9 mouse cellular contexts compared by ENCODE assay signal in the genomic region with DNA sequence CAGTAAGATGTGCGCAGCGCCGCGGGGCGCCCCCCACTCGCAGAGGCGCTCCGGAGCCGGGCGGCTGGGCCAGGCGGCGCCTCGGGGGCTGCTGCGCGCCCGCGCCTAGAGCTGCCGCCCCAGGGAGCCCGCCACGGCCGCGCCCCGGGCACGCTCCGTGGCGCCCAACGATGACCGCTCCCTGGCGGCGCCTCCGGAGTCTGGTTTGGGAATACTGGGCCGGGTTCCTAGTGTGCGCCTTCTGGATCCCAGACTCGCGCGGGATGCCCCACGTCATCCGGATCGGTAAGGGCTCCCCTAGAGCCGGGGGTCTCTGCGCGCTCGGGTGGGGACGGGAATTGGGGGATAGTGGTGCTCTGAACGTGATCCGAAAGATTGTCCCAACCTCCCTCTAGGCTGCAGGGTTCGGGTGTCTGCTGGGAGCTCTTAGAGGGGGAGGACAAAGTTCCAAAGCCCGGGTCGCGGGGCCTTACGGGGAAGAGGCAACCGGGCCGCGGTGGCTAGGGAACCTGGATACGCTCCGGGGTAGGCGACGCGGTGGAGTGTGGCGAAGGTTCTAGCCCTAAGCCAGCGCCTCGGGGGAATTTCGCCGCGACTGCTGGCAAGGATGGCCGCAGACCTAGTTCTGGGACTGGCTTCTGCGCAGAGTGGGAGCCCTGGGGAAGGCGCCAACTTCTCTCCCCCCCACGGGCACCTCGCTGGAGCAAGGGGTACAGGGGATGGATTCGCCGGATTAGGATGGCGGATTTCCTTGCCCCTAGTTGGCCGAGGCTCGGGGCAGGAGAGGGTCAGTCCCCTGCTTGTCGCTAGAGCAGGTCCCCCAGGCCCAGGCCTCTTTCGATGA. TPM values are rescaled to one million over a fixed set of nuclear protein-coding genes. Genes with fewer than 3 reads are reported as not detected.
DNase-seq lines count a peak whose midpoint lies in the region; ATAC-seq and TF ChIP-seq lines count a peak whose summit lies in the region.
"Had no signal": no experiment of that assay in that cellular context is flagged by ENCODE, and none has a peak within 500 bp of the region (broad histone marks: within the 10 kb centered on the region; RNA-seq: fewer than 3 reads in every experiment).

A gene (plus strand): TSS at position 40 of the 844 bp plus-strand sequence.

- H3K4me2 ChIP-seq in heart, postnatal 0 days (ENCODE audit: low read depth, low read length): peak within 1 kb of the TSS; percentile 46
- H3K4me2 ChIP-seq in hindbrain, embryonic 15.5 days: peak within 1 kb of the TSS; percentile 78
- peak within 1 kb of the TSS; percentile 79 for H3K4me2 ChIP-seq in midbrain, embryonic 14.5 days (ENCODE audit: low read length)

- no peaks in the 10 kb centered on the region for H3K36me3 ChIP-seq in heart, postnatal 0 days (replicated peaks; ENCODE audit: control insufficient read depth, insufficient read depth, low read length)
- H3K36me3 ChIP-seq in hindbrain, embryonic 15.5 days: no peaks in the 10 kb centered on the region
- H3K36me3 ChIP-seq in midbrain, embryonic 14.5 days (ENCODE audit: control insufficient read depth, insufficient read depth, low read length): no peaks in the 10 kb centered on the region

- no peak within 1 kb of the TSS for H3K27ac ChIP-seq in heart, postnatal 0 days (ENCODE audit: low read depth)
- peak within 1 kb of the TSS; percentile 90 for H3K27ac ChIP-seq in hindbrain, embryonic 15.5 days (replicated peaks)
- H3K27ac ChIP-seq in midbrain, embryonic 14.5 days (replicated peaks; ENCODE audit: low read depth, low read length): peak within 1 kb of the TSS; percentile 86
- H3K27ac ChIP-seq: liver, embryonic 14.5 days had no signal

- WGBS in heart, postnatal 0 days: under 1% methylated on average over 69 of the region's 77 CpGs
- WGBS in hindbrain, embryonic 15.5 days: under 1% methylated on average over 68 of the region's 77 CpGs
- WGBS in midbrain, embryonic 14.5 days: under 1% methylated on average over 70 of the region's 77 CpGs

- no peak for ATAC-seq in heart, postnatal 0 days (ENCODE audit: insufficient read depth, low read depth)
- peak; percentile 17; the same call in 1 of the 2 replicates for ATAC-seq in hindbrain, embryonic 15.5 days (ENCODE audit: low FRiP score, low read depth)
- ATAC-seq in midbrain, embryonic 14.5 days (ENCODE audit: low FRiP score, low TSS enrichment): no peak

- peak within 1 kb of the TSS; percentile 28 for H3K4me3 ChIP-seq in heart, postnatal 0 days (ENCODE audit: low read depth, low read length)
- H3K4me3 ChIP-seq in hindbrain, embryonic 15.5 days: peak within 1 kb of the TSS; percentile 56
- peak within 1 kb of the TSS; percentile 50 for H3K4me3 ChIP-seq in midbrain, embryonic 14.5 days (replicated peaks; ENCODE audit: low read depth, low read length)

- no peak for TF ChIP-seq EP300 in heart, postnatal 0 days (IDR thresholded peaks at IDR 0.05; ENCODE audit: low read depth)

- H3K9ac ChIP-seq in heart, postnatal 0 days (replicated peaks; ENCODE audit: low read depth, low read length): no peak within 1 kb of the TSS
- peak within 1 kb of the TSS; percentile 71 for H3K9ac ChIP-seq in hindbrain, embryonic 15.5 days
- H3K9ac ChIP-seq in midbrain, embryonic 14.5 days (replicated peaks; ENCODE audit: low read length): peak within 1 kb of the TSS; percentile 73
- H3K9ac ChIP-seq: liver, embryonic 14.5 days had no signal

- H3K4me1 ChIP-seq in heart, postnatal 0 days (ENCODE audit: control insufficient read depth, insufficient read depth): 0 out of 2 replicates have a peak, but pooled peaks cover 5% of the 10 kb centered on the region
- H3K4me1 ChIP-seq in hindbrain, embryonic 15.5 days (replicated peaks): peaks cover 95% of the 10 kb centered on the region
- H3K4me1 ChIP-seq in midbrain, embryonic 14.5 days (ENCODE audit: control insufficient read depth, insufficient read depth, low read length): peaks cover 65% of the 10 kb centered on the region

- no peaks in the 10 kb centered on the region for H3K9me3 ChIP-seq in heart, postnatal 0 days (replicated peaks; ENCODE audit: control insufficient read depth, low read length)
- no peaks in the 10 kb centered on the region for H3K9me3 ChIP-seq in hindbrain, embryonic 15.5 days
- H3K9me3 ChIP-seq in midbrain, embryonic 14.5 days (ENCODE audit: control insufficient read depth, low read length): no peaks in the 10 kb centered on the region

- TF ChIP-seq CTCF in heart, postnatal 0 days (IDR thresholded peaks at IDR 0.05; ENCODE audit: low read depth): no peak

- intact Hi-C loops in gastrocnemius, postnatal 14 days (cut with DNase I; ENCODE audit: low total_unique reads): no loop called here

- H3K27me3 ChIP-seq in heart, postnatal 0 days (ENCODE audit: control insufficient read depth, insufficient read depth, low read length): peaks cover 99% of the 10 kb centered on the region
- H3K27me3 ChIP-seq in hindbrain, embryonic 15.5 days: peaks cover 36% of the 10 kb centered on the region; the same call in 1 of the 2 replicates
- peaks cover 71% of the 10 kb centered on the region for H3K27me3 ChIP-seq in midbrain, embryonic 14.5 days (ENCODE audit: control insufficient read depth, insufficient read depth, low read length)

- DNase-seq in heart, postnatal 0 days (ENCODE audit: low spot score): no peak
- no peak for DNase-seq in heart, adult 18-20 months
- DNase-seq in embryo, embryonic 9.5 days (ENCODE audit: extremely low spot score): peak; percentile 47
- DNase-seq in midbrain, embryonic 14.5 days: peak; percentile 68
- no peak for DNase-seq in gastrocnemius, postnatal 14 days
- DNase-seq in urinary bladder, postnatal 10 days (ENCODE audit: low spot score): no peak
- DNase-seq in thymus, postnatal 36 days: no peak

RNA-seq across cellular contexts. Expression of the gene that starts here (rescaled TPM):
- 0.11 and 0.46 TPM in 2 replicates for total RNA-seq in heart, postnatal 0 days (2014; rRNA removed; ENCODE audit: low replicate concordance)
- 0.05 and 0.07 TPM in 2 replicates for polyA plus RNA-seq in heart, postnatal 0 days (2015; fragmentation: Nextera tagmentation; extraction: Ambion mirVana)
- total RNA-seq in heart, adult 18-20 months (2021): under 1 TPM; 0.17 to 0.21 TPM
- 5.4 and 5.5 TPM in 2 replicates for polyA plus RNA-seq in hindbrain, embryonic 15.5 days (2015; fragmentation: Nextera tagmentation; extraction: Ambion mirVana)
- polyA plus RNA-seq in midbrain, embryonic 14.5 days (2014; fragmentation: Nextera tagmentation; extraction: Ambion mirVana): 4.5 and 4.9 TPM in 2 replicates
- total RNA-seq in gastrocnemius, postnatal 14 days (2021): under 1 TPM; 0.11 to 0.14 TPM

Comparison
In these comparisons a context has a peak if more than half of its experiments do, and no peak if none do; other contexts are left out.
1. DNase-seq: peak in embryo, embryonic 9.5 days (single experiment) and midbrain, embryonic 14.5 days (single experiment); none in heart, postnatal 0 days (single experiment), heart, adult 18-20 months (0 of 2), gastrocnemius, postnatal 14 days (single experiment), urinary bladder, postnatal 10 days (single experiment) and thymus, postnatal 36 days (0 of 2).
2. Peak in every context shown above with its lines, with median percentiles within 50 percentile points of each other: H3K4me2 ChIP-seq and H3K4me3 ChIP-seq.